Mouse (Mus musculus) lung, postnatal 36 days (tissue): Measurements from ENCODE around the gene Mastl.

ENCODE experiments used
- DNase-seq: peaks from one replicate; pipeline ENCODE4 v3.0.0; 2022; ENCODE audit warnings: mixed read lengths

Gene Mastl

DNA sequence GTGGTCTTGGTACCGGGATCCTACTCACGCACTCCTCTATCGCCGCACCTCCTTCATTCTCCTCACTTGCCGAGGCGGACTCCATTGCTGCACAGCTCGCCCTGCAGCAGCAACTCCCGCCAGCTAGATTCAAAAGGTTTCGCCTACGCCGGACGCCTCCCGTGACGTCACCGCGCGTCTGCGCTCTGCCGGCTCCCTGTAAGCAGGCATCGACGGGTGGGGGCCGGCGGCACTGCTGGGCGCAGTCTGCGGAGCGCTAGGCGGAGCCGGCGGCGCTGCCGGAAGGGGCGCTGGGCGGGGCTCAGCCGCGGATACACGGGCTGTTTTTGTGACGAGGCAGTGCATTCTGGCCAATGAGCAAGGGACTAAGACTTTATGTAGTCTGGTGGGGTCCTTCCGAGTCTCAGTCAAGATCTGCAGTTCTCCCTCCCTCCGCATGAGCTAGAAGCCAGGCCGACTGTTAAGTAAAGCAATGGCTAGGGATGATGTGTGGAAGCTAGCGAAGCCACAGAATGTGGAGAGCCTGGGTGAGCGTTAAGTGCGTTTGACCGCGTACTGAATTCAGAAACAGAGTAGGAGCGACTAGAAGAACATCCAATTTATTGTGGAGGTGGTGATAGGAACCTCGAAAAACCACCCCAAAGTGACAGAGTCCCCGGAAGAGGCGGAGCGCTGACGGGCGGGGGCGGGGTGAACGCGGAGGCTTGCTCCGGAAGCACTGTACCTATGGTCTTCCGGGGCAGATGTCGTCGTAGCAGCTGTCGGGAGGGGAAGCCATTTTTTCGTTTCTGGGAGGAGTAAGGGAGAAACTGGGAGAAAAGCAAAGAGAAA, at the start of gene Mastl, which contains the start of gene Yme1l1:
TSS of gene Mastl (minus strand) at position 248 of the 831 bp plus-strand sequence.
TSS of gene Yme1l1 (plus strand) at position 593 of the 831 bp plus-strand sequence.
- peak; percentile 98 for DNase-seq

DNA sequence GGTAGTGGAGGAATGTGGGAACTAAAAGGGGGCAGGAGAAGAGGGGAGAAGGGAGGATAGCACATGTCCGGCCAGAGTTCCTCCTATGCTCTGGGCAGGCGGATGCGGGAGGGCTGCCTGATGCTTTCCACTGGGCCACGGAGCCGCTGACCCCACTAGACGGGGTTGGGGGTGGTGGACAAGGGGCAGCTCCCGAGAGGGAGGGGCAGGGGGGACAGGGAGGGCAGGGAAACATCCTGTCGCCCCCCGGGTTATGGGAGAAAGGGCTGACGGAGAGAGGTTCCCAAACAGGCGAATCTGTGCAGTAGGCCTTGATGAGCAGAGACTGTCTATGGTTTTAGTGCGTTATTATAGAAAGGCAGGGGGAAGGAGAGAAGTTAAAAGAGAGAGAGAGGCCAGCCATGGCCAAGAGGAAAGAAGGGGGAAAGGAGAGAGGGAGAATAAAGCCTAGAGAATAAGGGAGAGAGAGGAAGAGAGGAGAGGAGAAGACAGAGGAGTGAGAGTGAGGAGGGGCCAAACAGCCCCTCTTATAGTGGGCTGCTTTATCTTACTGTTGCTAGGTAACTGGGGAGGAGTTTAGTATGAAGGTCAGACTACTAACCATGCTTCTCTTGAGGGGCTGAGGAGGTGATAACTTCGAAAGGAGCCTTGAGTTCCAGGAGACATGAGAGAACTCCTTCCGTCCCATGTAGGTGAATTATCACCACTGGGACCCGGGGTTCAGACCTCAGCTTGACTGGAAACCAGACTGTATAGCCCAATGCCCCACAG, 47.3 kb upstream of the Mastl start:
- DNase-seq = no peak

DNA sequence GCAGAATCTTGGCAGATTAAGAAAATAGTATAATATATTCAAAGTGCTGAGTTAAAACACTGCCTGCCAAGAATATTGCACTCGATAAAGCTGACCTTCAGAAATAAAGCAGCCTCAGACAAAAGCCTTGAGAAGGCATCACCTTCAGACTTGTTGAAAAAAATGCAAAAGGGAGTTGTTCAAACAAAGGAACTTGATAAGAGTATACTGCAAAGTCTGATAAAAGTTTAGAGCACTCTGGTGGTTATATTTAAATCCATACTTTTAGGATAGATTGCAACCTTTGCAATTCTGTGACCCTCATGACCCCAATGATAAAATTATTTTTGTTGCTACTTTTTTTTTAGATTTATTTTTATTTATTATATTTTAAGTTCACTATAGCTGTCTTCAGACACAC, 45.2 kb upstream of the Mastl start:
- no peak for DNase-seq

DNA sequence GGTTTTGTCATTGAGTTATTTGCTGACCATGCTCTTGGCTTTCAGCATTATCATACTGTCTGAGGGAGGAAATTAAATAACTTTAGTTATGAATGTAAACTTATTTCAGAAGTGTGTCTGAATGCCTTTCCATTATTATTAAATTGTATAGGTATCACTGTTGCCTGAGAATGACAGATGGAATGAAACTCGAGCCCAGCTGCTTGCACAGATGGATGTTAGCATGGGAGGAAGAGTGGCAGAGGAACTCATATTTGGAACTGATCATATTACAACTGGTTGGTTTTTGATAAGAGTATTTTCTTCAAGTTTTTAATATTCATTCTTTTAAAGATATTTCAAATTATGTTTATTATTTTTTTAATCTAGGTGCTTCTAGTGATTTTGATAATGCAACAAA, 38.5 kb upstream of the Mastl start:
- no peak for DNase-seq

DNA sequence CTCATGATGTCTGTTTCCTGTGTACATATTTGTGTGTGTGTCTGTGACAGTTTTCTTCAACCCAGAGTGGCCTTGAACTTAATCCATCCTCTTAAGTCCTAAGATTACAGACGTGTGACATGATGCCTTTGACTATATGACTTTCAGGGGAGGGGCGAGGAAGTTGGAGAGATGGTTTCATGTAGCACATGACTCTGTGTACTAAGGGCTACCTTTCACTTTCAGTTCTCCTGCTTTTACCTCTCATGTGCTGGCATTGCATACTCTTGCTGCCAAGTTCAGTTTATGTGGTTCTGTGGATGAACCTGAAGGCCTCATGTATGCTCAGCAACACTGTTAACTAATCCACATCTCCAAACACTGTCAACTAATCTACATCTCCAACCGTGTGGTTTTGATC, 16.5 kb upstream of the Mastl start:
- DNase-seq = no peak

DNA sequence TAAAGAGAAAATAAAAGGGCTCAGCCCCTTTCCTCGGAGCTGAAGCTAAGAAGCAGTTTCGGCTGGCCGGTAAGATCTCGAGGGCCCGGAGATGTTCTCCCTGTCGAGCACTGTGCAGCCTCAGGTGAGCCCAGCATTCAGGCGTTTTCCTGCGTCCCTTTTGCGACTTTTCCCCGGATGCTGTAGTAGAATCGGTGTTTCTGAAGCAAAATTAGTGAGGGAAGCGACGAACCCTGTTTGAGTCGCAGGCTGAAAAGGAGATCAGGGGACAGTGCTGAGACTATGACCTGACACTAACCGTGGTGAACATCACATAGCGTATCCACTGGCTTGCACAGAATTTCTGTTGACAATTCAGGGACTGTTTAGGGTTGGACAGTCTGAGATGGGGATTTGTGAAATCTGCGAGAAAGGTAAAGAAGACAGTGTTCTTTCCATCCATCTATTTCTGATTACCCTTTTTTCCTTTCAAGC, 821 bp upstream of the Mastl start:
- DNase-seq = no peak

DNA sequence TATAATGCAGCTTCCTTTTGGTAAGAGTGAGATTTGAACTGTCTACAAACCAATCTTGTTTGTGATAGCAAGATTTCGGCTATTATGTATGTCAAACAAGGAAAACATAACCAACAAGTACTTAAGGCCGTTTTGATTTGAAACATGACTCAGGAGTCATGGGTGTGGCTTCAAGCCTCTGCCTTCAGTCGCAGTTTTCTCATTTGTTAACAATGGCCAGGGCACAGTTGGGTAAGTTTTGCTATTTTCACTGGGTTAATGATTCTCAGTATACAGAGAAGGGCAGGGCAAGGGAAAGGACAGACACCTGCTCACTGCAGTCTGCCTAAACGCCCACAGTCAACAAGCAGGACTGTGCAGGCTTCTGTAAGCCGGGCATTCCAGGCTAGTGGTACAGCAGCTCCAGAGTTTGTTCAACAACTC, 614 bp downstream of the Mastl start:
- no peak for DNase-seq

DNA sequence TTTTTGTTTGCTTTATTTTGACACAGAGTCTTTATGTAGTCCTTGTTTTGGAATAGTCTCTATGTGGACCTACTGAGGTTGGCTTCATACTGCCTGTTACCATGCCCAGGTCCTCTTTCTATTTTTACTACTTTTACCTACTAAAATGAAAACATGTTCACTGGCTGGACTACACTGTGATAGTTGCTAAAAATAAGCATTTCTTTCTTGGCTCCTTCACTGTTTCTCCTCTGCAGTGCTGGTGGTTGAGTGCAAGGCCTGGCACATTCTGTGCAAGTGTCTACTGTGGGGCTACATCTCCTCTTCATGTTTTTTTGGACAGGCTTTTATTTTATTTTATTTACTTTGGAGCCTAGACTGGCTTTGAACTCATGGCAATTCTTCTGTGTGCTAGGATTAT, 36.3 kb downstream of the Mastl start:
- DNase-seq = no peak

DNA sequence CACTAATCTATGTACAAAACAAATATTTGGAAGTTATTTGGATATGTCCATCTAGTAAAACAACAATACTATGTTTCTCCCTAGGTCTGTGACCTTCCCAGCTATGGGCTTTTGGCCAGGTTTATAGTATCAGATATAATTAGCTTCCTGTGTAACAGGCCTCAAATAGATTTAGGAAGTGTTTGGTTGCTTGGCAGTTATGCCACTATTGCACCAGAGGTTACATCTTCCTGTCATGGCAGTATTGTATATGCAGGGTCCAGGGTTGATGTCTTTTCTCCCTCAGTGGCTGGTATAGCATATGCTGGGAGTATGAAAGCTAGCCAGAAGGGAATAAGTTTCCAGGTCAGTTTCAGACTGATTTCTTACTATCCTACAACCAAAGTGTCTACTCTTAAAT, 53.6 kb downstream of the Mastl start:
- no peak for DNase-seq

DNA sequence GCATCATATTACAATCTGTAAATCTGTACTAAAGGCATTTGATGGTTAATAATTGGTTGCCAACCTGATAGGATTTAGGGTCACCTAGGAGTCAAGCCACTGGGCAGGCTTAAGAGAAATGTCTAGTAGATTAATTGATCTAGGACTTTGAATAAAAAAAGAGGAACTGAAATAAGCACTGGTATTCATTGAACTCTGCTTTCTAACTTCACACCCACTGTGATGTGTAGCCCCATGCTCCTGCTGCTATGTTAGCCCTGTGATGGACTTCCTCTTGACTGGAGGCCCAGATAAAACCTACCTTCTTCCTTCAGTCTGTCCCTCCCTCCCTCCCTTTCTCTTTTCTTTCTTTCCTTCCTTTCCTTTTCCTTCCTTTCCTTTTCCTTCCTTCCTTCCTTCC, 58.8 kb downstream of the Mastl start:
- DNase-seq = no peak

DNA sequence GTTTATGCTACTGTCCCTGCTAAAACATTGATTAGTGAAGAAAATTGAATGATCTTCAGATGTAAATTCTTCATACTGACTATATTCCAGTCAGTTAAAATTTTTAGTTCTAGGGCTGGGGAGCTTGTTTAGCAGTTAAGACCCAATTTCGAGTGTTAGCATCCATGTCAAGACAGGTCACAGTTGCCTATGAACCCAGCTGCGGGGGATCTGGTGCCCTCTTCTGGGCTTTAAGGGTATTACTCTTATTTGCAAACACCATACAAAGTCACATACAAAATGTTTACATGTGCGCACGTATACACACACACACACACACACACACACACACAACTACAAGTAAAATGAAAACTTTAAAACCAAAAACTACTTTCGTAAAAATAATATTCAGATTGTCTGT, 63.6 kb downstream of the Mastl start:
- DNase-seq = peak; percentile 62

DNA sequence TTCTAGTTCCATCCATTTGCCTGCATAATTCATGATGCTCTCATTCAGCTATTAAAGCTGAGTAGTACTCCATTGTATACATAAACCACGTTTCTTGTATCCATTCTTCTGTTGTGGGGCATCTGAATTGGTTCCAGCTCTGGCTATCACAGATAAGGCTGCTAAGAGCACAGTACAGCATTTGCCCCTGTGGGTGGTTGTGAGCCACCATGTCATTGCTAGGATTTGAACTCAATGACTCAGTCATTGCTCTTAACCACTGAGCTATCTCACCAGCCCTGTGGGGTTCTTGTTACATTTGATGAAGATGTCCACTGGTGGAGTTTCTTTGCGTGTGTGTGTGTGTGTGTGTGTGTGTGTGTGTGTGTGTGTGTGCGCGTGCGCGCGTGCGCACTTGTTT, 71.3 kb downstream of the Mastl start:
- no peak for DNase-seq

DNA sequence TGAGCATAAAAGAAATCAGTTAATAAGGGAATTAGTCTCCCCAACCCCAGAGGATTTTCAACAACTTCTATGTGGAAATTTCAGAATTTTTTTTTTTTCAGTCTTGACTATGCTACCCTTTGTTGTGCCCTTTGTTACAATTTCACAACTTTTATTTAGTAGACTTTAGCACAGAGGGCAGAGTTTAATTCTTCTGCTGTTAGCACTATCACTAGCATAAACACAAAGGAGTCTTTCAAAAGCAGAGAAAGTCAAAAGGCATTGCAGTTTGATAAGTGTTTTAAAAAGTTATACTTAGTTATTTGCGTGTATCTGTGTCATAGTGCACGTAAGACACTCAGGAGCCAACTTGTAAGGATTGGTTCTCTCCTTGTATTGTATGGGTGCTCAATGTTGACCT, 77.2 kb downstream of the Mastl start:
- no peak for DNase-seq

DNA sequence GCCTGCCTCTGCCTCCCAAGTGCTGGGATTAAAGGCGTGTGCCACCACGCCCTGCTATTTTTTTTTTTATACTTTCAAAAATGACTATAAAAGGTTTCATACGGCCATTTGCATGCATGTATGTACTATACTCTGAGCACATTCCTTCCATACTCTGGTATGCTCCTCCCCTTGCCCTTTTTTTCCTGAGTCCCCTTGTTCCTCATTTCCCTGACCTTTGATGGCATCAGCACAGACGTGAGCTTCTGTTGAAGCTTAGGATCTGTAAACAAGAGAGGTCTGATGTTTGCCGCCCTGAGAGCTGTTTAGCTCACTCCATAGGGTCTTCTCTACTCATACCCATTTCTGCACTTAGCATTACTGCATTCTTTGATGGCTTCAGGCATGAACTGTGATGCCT, 78.1 kb downstream of the Mastl start:
- DNase-seq = no peak

DNA sequence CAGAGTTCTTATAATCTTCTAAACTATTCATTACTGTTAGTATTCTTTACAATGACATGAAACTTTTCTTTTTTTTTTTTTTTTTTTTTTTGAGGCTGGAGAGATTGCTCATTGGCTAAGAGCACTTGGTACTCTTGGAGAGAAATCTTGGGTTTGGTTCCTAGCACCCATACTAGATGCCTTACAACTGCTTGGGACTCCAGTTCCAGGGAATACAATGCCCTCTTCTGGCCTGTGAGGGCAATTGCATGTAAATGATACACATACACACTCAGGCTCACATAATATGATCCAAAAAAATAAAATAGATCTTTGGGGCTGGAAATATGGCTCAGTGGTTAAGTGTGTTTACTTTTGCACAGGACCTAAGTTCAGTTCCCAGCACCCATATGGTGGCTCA, 79.0 kb downstream of the Mastl start:
- no peak for DNase-seq

DNA sequence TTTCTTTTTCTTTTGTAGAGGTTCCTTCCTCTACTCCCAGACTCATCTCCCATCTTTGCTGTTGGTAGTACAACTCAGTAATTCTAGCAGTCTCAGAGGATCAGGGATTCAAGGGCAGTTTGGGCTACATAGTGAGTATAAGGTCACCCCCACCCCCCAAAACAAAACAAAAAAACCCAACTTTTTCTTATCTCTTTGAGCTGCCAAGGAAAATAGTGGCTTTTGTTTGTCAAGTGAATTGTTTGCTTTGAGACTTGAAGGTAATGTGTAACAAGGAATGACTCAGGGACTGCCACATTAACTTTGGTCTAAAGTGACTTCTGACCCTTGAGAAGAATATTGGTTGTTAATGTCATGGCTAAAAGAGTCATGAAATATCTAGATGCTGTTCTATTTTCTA, 80.0 kb downstream of the Mastl start:
- no peak for DNase-seq

DNA sequence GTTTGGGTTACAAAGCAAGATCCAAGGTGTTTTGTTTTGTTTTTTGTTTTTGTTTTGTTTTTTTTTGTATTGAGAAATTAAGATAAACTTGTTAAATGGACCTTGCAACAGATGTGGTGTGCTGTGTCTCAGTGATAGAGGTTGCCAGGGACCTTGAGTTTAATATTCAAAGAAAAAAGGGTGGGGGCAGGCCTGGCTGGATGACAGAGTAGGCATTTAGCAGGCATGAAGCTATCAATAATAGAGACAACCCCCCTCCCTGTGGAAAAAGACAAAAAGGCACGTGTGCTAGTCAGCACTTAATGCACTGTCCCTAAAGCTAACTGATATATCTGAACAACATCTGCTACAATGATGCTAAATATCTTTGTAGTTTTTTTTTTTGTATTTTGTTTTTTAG, 84.4 kb downstream of the Mastl start:
- DNase-seq = no peak

DNA sequence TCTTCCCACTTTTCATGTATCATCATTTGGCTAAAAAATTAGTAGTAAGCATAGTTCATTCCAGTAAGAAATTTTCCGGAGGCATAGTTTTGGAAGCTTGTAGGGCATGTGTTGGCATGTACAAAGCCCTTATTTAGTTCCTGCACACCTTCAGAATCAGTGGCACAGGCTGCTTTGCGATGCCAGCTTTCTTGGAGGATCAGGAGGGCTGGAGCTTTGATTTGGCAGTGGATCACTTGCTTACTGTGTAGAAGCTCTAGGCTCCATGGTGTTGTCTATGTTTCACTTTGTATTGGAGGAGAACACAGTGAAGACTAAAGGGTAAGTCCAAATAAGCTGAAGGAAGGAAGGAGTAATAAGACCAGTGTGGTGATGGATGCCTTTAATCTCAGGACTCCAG, 85.3 kb downstream of the Mastl start:
- no peak for DNase-seq

DNA sequence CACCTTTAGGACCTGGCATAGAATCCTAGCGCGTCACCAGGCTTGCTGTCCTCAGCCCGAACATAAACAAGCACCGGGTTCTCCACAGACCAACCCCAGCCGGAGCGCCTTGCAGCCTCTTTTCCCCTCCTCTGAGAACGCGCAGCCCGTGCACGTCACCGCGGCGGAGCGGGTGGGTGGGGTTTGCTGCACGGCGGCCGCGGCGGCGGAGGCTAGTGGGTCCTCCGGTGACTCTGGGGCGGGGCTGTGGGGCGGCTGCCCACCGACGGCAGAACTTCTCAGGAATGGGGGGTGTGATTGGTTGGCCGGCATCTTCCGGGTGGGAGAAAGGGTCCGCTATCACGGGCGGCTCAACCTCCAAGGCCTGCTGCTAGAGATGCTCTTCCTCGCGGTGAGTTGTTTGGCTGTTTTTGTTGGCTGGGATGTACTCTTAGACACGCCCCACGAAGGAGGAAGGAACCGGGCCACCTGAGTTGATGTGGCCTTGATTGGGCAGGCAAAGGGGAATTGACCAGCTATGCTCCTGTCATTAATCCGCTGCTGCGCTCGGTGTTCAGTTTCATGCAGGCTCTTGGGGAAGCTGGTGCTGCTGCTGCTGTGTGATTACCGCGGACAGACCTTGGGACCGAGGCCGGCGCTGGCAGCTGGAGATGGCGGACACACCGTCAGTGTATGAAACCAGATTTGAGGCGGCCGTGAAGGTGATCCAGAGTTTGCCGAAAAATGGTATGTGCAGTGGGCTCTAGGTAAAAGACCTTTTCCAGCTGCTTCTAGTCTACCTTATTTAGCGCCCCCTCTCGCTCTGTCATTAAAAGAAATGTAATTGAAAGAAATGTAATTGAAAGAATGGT, 86.7 kb downstream of the Mastl start:
- peak; percentile 96 for DNase-seq

DNA sequence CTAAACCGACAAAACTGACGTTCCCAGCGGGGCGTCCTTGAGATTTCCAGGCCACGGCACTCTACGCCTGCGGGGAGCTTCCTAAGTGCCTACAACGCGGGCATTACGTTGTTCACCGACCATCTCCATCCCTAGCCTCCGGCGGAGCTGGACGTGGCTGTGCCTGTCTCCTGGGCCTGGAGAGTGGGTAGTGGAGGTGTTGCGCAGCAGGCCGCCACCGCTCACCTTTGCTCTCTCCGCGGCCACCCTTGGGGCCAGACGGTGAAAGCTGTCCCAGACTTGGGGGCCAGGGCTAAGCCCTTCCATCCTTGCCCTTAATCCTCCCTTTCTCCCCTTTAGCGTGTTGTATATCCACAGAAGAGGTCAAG, 87.5 kb downstream of the Mastl start:
- DNase-seq = no peak

DNA sequence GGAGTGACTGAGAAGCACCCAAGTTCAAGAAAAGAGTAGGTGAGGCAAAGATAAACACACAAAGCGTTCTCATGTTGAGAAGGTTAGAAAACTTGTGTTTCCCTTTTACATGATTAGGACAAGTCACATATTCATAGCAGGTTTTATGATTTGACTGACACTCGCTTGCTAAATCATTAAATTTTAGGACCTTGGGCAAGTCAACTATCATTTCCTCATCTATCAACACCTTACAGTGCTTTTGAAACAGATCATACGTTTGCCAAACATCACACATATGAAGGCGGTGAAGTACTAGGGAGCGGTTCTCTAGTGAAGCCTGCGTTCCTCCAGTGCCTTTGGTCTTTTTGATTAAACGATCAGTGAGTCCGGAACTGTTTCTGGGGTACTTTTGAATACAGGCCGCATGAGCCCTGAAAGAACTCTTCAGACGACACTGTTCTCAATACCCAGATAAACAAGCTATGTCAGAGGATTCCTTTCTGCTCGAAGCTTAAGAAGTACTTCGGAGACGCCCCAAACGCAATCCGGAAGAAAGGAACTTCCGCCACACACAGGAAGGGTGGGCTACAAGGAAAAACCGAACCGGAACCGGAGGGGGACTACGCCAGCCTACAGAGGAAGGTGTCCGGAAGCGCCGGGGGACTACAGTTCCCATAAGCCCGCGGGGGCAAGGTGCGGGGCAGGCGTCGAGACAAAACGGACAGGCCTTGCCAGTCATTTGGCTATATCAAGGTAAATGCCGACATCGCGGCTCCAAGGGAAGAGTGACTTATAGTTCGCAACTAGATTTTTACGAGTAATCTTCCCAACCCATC, 88.1 kb downstream of the Mastl start, which contains the start of gene Acbd5:
TSS of gene Acbd5 (plus strand) at position 616 of the 818 bp plus-strand sequence.
- peak; percentile 98 for DNase-seq
